Mouse (Mus musculus) stomach, embryonic 16.5 days (tissue): Measurements from ENCODE around the gene Tubb4b. TPM values are rescaled to one million over a fixed set of nuclear protein-coding genes. Genes with fewer than 3 reads are reported as not detected.
A peak's percentile ranks its signal among the peaks of the same experiment; 100 is the strongest.
"Not testable (repeated sequence)": the region's sequence is repeated elsewhere in the genome, so short reads cannot be mapped to it uniquely, and the experiment has no call there.

ENCODE experiments used
- ATAC-seq: fragments of 200-750 bp; cut with Nextera tagmentation; 2 replicates; pipeline ENCODE4 v1.8.0; 2017; ENCODE audit warnings: moderate number of reproducible peaks, moderate TSS enrichment; ENCODE audit not compliant: insufficient read depth, low FRiP score
- H3K27ac ChIP-seq: fragments of 300-500 bp; sonication (generic); 2 replicates; pipeline ENCODE4 v1.5.1; 2014; ENCODE audit warnings: low read length
- H3K27me3 ChIP-seq: fragments of 300-500 bp; sonication (generic); 2 replicates; pipeline ENCODE4 v1.6.1; 2014; ENCODE audit warnings: low read length, control low read depth, mixed read lengths; ENCODE audit not compliant: control insufficient read depth, insufficient read depth
- H3K36me3 ChIP-seq: fragments of 300-500 bp; sonication (generic); 2 replicates; pipeline ENCODE4 v1.6.1; 2014; ENCODE audit warnings: low read length; ENCODE audit not compliant: control insufficient read depth, insufficient read depth
- H3K4me1 ChIP-seq: fragments of 300-500 bp; sonication (generic); 2 replicates; pipeline ENCODE4 v1.6.1; 2014; ENCODE audit warnings: low read length, control low read depth, mixed read lengths; ENCODE audit not compliant: control insufficient read depth, insufficient read depth
- H3K4me2 ChIP-seq: fragments of 300-500 bp; sonication (generic); 2 replicates; pipeline ENCODE4 v1.6.1; 2014; ENCODE audit warnings: low read depth, low read length, mixed read lengths
- H3K4me3 ChIP-seq: fragments of 300-500 bp; sonication (generic); replicated peaks from 2 replicates; pipeline ENCODE4 v1.5.1; 2014; ENCODE audit warnings: mild to moderate bottlenecking, low read length
- H3K9ac ChIP-seq: fragments of 300-500 bp; sonication (generic); 2 replicates; pipeline ENCODE4 v1.6.1; 2014; ENCODE audit warnings: low read length
- H3K9me3 ChIP-seq: fragments of 300-500 bp; sonication (generic); replicated peaks from 2 replicates; pipeline ENCODE4 v1.6.1; 2016; ENCODE audit warnings: low read length, control low read depth; ENCODE audit not compliant: control insufficient read depth
- WGBS: fragments of 180-500 bp; shearing (Covaris S2); extraction: QIAGEN DNeasy Blood & Tissue Kit; methylation state at CpG from one replicate; pipeline ENCODE4 v1.1.7; 2014; 5-methylcytosine and 5-hydroxymethylcytosine counted together
- polyA plus RNA-seq: library from polyadenylated mRNA; unstranded; fragments of >200 nt; fragmentation: Nextera tagmentation; extraction: Ambion mirVana; gene quantifications from 2 replicates; pipeline ENCODE4 v1.2.1, GENCODE M21; 2015

Tubb4b gene
- polyA plus RNA-seq, 1 experiment from 2014 or later: 631 TPM

DNA sequence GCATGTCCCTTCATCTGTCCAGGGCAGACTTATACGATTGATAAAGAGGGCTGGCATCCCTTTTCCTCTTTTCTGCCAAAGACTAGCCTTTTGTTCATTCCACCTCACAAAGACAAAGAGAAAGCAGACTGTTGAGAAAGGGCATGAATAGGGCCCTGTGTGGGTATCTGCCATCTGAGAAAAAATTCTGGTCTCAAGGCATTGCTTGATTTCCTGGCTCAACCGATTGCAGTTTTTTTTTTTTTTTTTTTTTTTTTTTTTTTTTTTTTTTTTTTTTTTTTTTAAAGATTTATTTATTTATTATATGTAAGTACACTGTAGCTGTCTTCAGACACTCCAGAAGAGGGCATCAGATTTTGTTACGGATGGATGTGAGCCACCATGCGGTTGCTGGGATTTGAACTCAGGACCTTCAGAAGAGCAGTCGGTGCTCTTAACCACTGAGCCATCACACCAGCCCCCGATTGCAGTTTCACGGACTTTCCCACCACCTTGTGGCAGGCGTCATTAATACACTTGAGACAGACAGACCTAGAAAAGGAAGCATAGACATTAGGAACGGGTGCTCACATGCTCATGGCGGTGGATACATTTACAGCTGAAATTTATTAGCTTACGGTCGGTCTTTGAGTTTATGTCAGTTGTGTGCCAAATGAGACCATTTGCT is 32.1 kb upstream of the Tubb4b start:
- not testable (repeated sequence) for H3K36me3 ChIP-seq, H3K27me3 ChIP-seq, H3K9me3 ChIP-seq, ATAC-seq, H3K27ac ChIP-seq
- H3K4me3 ChIP-seq: peak overlapping the region; percentile 85
- H3K4me1 ChIP-seq: peaks cover 14% of the 10 kb centered on the region
- peak overlapping the region; percentile 84; the same call in 1 of the 2 replicates for H3K9ac ChIP-seq
- H3K4me2 ChIP-seq: peak overlapping the region; percentile 81
- WGBS: 56% methylated on average over 12 of the region's 12 CpGs

DNA sequence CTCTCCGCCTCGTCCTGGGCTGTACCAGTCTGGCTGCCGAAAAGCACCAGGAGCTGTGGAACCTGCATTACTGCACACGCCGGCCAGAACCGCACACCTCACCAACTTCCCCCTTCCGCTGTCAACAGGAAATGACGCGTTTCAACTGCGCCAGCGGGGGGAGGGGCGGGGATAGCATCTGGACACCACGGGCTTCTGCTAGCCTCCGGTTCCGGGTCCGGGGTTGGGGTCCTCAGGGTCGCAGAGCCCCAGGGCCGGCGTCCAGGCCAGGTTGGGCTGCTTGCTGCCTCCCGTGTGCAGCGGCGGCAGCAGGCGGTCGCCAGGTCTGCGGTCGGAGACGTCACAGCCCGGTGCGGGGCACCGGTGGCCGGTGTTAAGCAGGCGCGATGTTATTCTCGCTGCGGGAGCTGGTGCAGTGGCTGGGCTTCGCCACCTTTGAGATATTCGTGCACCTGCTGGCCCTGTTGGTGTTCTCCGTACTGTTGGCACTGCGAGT is 30.8 kb upstream of the Tubb4b start, which contains the start of gene Tmem203:
Gene Tmem203 (plus strand): TSS at position 156 of the 496 bp plus-strand sequence.
- Histone ChIP-seq H3K27ac (peak within 1 kb of the TSS; percentile 48), H3K4me3 (peak within 1 kb of the TSS; percentile 85), H3K36me3 (no peaks in the 10 kb centered on the region), H3K9ac (peak within 1 kb of the TSS; percentile 84), H3K9me3 (no peaks in the 10 kb centered on the region), H3K27me3 (no peaks in the 10 kb centered on the region), H3K4me1 (peaks cover 14% of the 10 kb centered on the region), H3K4me2 (peak within 1 kb of the TSS; percentile 91)
- under 1% methylated on average over 39 of the region's 39 CpGs for WGBS
- ATAC-seq: peak; percentile 81

- no peak for ATAC-seq
- Histone ChIP-seq H3K4me1 (peaks cover 14% of the 10 kb centered on the region), H3K4me2 (no peak overlapping the region), H3K27me3 (no peaks in the 10 kb centered on the region), H3K9me3 (no peaks in the 10 kb centered on the region), H3K4me3 (no peak overlapping the region), H3K36me3 (peaks cover 11% of the 10 kb centered on the region), H3K9ac (no peak overlapping the region), H3K27ac (no peak overlapping the region)
- WGBS: 87% methylated on average over 1 of the region's 1 CpGs
Measured at GRCm38 (mm10) chr2:25252331-25252730, 27.8 kb upstream of the Tubb4b start.

- H3K9ac ChIP-seq: peak within 1 kb of the TSS; percentile 28; the same call in 1 of the 2 replicates
- peak within 1 kb of the TSS; percentile 12; the same call in 1 of the 2 replicates for H3K4me3 ChIP-seq
- H3K27ac ChIP-seq: peak within 1 kb of the TSS; percentile 82
- peak within 1 kb of the TSS; percentile 23 for H3K4me2 ChIP-seq
- 78% methylated on average over 10 of the region's 10 CpGs for WGBS
- peaks cover 16% of the 10 kb centered on the region for H3K4me1 ChIP-seq
- no peaks in the 10 kb centered on the region for H3K9me3 ChIP-seq
- H3K36me3 ChIP-seq: peaks cover 16% of the 10 kb centered on the region
- peaks cover 14% of the 10 kb centered on the region for H3K27me3 ChIP-seq
- peak; percentile 68; the same call in 1 of the 2 replicates for ATAC-seq
Measured at GRCm38 (mm10) chr2:25246183-25247072, 21.9 kb upstream of the Tubb4b start, which contains the start of gene AL732309.1. TSS of gene AL732309.1 (minus strand) at chr2:25246863.

DNA sequence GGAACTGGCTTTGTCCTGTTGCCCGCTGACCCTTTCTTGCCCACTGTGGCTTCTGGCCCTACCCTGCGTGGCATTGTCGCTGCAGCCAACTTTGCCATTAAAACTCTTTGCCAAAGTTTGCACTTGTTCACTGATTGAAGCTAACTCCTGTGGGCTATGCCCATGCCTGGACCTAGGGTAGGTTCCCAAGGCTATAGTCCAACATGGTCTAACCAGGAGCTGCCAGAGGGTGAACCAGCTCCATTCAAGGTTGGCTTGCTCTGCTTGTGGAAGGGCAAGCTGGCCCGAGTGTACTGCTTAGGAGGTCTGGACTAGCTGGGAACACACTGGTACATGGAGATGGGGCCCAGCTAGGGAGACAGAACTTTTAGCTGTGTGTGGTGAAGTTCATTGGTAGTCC is 19.6 kb upstream of the Tubb4b start:
- Histone ChIP-seq H3K4me1 (peaks cover 30% of the 10 kb centered on the region), H3K4me3 (no peak overlapping the region), H3K9me3 (no peaks in the 10 kb centered on the region), H3K36me3 (peaks cover 11% of the 10 kb centered on the region; the same call in 1 of the 2 replicates), H3K9ac (no peak overlapping the region), H3K27ac (no peak overlapping the region), H3K4me2 (no peak overlapping the region), H3K27me3 (peaks cover 15% of the 10 kb centered on the region)
- 84% methylated on average over 4 of the region's 4 CpGs for WGBS
- no peak for ATAC-seq

- H3K4me3 ChIP-seq: no peak overlapping the region
- 71% methylated on average over 8 of the region's 8 CpGs for WGBS
- H3K27ac ChIP-seq: no peak overlapping the region
- H3K4me1 ChIP-seq: peaks cover 33% of the 10 kb centered on the region
- H3K9me3 ChIP-seq: no peaks in the 10 kb centered on the region
- H3K9ac ChIP-seq: no peak overlapping the region; the same call in 1 of the 2 replicates
- no peak for ATAC-seq
- no peak overlapping the region; the same call in 1 of the 2 replicates for H3K4me2 ChIP-seq
- peaks cover 5% of the 10 kb centered on the region; the same call in 1 of the 2 replicates for H3K36me3 ChIP-seq
- H3K27me3 ChIP-seq: peaks cover 15% of the 10 kb centered on the region
Measured at GRCm38 (mm10) chr2:25243342-25243741, 18.8 kb upstream of the Tubb4b start.

DNA sequence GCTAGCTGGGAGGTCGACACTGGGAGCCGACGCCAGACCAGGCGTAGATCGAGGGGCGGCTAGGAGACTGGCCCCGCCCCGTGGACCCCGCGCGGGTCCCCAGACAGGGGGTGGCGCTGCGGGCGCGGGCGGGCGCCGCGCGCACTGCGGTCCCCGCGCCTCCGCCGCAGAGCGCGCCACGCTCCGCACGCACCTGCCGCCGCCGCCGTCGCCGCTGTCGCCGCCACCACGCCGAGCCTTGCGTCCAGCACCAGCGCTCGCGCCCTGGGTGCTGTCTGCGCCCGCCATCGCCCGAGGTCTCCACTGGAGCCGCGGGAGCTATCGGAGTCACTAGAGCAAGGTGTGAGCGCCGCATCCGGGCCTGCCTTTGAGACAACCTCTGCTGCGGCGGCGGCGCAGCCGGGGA is 17.6 kb upstream of the Tubb4b start, which contains the start of the genes Rnf208 and Cysrt1:
Gene Rnf208 (plus strand): TSS at position 155 of the 406 bp plus-strand sequence.
Gene Cysrt1 (minus strand): TSS at position 352 of the 406 bp plus-strand sequence.
- peak within 1 kb of the TSS; percentile 80 for H3K9ac ChIP-seq

GRCm38 (mm10) chr2:25241438-25241775 is 16.9 kb upstream of the Tubb4b start:
- Histone ChIP-seq H3K36me3 (0 out of 2 replicates have a peak, but pooled peaks cover 5% of the 10 kb centered on the region), H3K9me3 (no peaks in the 10 kb centered on the region), H3K4me1 (peaks cover 33% of the 10 kb centered on the region), H3K27me3 (peaks cover 15% of the 10 kb centered on the region), H3K27ac (peak overlapping the region; percentile 70), H3K4me3 (peak overlapping the region; percentile 57), H3K4me2 (peak overlapping the region; percentile 96), H3K9ac (peak overlapping the region; percentile 80)
- 11% methylated on average over 6 of the region's 6 CpGs for WGBS
- peak; percentile 41 for ATAC-seq

More for the DNA sequence above, 17.6 kb upstream of the Tubb4b start, which contains the start of the genes Rnf208 and Cysrt1:
- under 1% methylated on average over 42 of the region's 59 CpGs for WGBS
- Histone ChIP-seq H3K27ac (peak within 1 kb of the TSS; percentile 70), H3K9me3 (no peaks in the 10 kb centered on the region), H3K4me3 (peak within 1 kb of the TSS; percentile 57), H3K36me3 (0 out of 2 replicates have a peak, but pooled peaks cover 5% of the 10 kb centered on the region), H3K27me3 (peaks cover 15% of the 10 kb centered on the region), H3K4me1 (peaks cover 33% of the 10 kb centered on the region), H3K4me2 (peak within 1 kb of the TSS; percentile 96)
- ATAC-seq: no peak
